Mouse (Mus musculus): Measurements from ENCODE around the gene Srpr.

DNA sequence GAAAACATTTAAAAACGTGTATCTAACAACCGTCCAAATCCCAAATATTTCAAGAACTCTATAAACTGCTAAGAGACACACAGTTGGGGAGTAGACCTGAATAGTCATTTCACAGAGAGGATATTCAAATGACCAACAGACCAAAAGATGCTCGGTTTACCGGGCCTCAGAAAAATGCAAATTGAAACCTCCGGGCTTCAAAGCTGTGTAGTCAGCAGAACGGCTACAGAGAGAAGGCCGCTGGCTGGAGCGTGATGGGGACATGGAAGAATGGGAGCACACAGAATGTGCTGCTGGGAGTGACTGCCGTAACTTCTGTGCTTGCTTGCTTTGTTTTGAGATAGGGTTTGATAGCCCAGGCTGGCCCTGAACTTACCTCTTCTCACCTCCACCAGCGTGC, 1.6 kb upstream of the Srpr start:
- TF ChIP-seq POLR2A (IDR thresholded peaks at IDR 0.05; ENCODE audit: borderline replicate concordance, low read depth, low read length) (no peak), CTCF (IDR thresholded peaks at IDR 0.05; ENCODE audit: low read depth, low read length) (no peak)

All from bone marrow macrophage, adult 2 months (primary cell).